Mouse (Mus musculus): ENCODE results near the gene Shld2.
"Not testable (repeated sequence)": the region's sequence is repeated elsewhere in the genome, so short reads cannot be mapped to it uniquely, and the experiment has no call there.

Gene Shld2

DNA sequence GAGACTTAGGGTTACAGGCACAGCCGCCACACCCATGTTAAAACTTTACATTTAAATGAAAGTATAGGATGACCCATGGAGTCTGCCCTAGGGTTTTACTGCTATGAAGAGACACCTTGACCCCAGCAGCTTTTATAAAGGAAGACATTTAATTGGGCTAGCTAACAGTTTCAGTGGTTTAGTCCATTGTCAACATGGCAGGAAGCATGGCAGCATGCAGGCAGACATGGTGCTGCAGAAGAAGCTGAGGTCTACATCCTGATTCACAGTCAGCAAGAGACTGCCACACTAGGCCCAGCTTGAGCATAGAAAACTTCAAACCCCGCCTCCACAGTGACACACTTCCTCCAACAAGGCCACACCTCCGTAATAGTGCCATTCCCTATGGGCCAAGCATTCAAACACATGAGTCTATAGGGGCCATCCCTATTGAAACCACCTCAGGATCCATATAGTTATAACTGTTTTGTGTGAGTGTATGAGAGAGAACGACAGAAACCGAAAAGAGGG lies 13.3 kb upstream of the Shld2 start:
- in situ Hi-C loops (cut with MseI, MboI): no loop called here

DNA sequence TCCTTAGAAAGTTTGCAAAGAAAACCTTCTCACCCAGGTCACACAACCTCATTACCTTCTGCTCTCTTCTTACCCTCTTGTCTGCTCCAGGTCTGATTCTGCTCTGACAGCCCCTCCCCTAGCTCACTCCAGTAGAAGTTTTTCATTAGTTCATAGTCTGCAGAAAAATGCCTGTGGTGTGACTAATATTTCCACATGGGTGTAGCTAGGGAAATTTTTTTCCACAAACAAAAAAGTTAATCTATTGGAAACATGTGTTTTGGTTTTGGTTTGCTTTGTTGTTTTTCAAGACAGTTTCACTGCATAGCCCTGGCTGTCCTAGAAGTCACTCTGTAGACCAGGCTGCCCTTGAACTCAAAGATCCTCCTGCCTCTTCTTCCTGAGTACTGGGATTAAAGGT lies 7.8 kb upstream of the Shld2 start:
- in situ Hi-C loops (cut with MseI, MboI): no loop called here

DNA sequence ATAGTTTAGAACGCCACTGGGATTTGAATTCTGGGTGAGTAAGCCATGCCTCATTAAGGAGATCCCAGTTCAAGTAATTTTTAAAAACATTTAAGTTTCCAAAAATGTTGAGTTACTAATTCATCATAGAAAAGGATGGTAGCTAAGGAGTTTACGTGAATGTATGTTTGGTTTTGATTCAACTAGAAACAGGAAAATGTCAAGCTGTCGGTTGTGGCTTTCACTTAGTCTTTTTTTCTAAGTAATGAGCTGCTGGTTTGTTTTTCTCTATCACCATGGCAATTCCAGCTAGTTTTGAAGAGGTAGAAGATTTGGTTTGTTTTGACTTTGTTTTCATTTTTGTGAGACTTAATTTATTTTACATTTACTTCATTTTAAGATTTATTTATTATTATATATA lies 7.1 kb upstream of the Shld2 start:
- in situ Hi-C loops (cut with MseI, MboI): no loop called here

DNA sequence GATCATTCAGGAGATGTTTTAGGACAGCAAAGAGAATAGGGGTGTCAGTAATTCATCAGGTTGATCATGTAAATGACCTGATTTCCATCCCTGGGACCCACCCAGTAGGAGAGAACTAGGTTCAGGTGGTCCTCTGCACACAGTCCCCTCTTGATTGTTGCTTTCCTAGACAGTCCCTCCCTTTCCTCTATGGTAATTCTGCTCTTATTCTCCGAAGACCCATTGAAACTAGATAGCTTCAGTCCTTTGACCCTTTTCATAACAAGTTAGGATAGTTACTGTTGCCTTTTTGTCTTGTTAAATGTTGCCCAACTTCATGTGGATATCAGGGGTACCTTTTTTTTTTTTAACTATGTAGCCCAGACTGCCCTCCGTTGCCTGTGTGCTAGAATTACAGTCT lies 6.1 kb upstream of the Shld2 start:
- in situ Hi-C loops (cut with MseI, MboI): no loop called here

DNA sequence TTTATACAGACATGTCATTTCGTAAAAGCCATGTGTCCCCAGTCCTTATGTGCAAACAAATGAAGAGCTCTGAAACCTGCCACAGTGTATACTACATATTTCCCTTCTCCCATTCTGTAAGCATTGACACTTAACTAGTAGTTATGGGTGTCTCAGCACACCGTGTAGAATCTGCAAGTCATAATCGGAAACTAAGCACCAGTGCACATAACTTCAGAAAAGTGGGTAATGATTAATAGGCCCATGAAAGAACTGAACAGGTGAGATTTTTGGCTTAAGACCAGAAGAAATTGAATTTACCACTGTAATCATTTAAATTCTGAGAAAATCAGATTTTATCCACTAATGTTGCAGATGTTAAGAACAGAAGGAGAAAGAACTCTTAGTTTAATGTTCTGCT lies 4.5 kb upstream of the Shld2 start:
- in situ Hi-C loops (cut with MseI, MboI): no loop called here

DNA sequence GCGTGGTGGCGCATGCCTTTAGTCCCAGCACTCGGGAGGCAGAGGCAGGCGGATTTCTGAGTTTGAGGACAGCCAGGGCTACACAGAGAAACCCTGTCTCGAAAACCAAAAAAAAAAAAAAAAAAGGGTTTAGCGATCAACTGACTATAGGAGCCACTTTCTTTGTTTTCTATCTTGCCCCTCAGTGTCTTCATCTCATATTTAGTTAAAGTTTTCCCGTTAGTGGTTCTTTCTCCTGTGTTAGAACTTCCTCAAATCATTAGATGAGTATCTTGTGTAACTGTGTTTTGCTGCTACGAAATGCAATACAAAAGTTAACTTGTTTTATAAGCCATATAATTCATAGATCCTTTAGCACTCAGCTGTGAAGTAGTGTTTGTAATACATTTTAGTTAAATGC lies 4.1 kb upstream of the Shld2 start:
- in situ Hi-C loops (cut with MseI, MboI): not testable (repeated sequence)

- in situ Hi-C loops (cut with MseI, MboI): no loop called here
Observed at GRCm38 (mm10) chr14:34313612-34314011, 3.3 kb upstream of the Shld2 start.

- in situ Hi-C loops (cut with MseI, MboI): no loop called here
Observed at GRCm38 (mm10) chr14:34312339-34313048, 2.2 kb upstream of the Shld2 start.

DNA sequence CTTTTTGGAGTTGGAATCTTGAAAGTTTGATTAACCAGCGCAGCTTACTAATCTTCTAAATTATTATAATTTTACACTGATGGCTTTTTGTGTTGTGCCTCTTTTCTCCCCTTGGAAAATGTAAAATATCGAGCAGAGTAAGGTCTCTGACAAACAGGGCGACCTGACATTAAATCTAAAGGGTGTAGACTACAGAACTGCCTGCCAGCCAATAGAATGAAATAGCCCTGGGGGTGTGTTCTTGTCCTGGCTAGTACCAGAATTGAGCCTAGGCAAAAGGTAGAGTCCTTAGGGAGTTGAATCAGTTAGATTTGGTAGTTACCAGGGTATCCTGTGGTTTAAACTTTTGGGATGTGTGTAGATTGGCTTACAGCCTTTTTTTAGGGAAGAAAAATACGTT lies 1.4 kb upstream of the Shld2 start:
- in situ Hi-C loops (cut with MseI, MboI): no loop called here

DNA sequence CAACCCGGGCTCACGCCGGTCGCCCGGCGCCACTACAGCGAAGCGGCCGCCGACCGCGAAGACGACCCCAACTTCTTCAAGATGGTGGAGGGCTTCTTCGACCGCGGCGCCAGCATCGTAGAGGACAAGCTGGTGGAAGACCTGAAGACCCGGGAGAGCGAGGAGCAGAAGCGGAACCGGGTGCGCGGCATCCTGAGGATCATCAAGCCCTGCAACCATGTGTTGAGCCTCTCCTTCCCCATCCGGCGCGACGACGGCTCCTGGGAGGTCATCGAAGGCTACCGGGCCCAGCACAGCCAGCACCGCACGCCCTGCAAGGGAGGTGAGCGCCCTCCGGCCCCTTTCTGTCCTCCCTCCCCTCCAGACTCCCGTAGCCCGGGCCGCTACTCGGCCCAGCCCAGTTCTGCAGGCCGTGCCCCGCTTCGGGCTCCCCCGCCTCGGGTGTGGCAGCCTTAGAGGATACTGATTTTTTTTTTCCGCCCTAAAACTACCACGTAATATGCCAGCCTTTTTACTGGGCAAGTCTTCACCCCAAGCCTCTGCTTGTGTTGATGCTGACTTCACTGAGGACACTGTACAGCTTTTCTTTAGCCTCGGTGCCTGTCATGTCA lies 833 bp upstream of the Shld2 start:
- in situ Hi-C loops (cut with MseI, MboI): no loop called here

GRCm38 (mm10) chr14:34309907-34310233 lies 423 bp downstream of the Shld2 start:
- in situ Hi-C loops (cut with MseI, MboI): no loop called here

- in situ Hi-C loops (cut with MseI, MboI): no loop called here
Observed at GRCm38 (mm10) chr14:34309266-34309665, 1.0 kb downstream of the Shld2 start.

GRCm38 (mm10) chr14:34303265-34303680 lies 7.0 kb downstream of the Shld2 start:
- in situ Hi-C loops (cut with MseI, MboI): no loop called here

DNA sequence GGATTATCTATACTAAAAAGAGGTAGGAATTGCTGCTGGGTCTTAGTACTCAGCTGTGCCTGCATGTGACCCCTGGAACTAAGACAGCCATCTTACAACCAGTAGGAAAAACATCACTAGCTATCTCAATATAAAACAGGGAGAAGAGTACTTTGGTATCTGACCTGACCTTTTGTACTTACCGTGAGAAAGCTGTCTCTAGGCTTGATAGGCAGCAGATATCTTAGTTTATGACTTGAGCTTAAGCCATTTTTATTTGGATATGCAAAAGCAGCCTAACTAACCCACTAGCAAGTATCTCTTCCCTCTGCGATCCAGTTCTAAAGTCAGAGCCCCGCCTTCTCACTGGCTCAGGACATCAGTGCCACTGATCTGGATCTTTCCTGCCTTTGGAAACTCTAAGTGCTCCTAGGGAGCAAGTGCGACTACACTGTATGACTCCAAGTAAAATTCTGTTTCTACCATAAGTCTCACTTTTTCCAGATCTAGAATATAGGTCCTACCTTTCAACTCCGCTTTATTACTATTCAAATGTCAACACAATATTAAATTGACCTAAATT lies 7.5 kb downstream of the Shld2 start:
- in situ Hi-C loops (cut with MseI, MboI): no loop called here

DNA sequence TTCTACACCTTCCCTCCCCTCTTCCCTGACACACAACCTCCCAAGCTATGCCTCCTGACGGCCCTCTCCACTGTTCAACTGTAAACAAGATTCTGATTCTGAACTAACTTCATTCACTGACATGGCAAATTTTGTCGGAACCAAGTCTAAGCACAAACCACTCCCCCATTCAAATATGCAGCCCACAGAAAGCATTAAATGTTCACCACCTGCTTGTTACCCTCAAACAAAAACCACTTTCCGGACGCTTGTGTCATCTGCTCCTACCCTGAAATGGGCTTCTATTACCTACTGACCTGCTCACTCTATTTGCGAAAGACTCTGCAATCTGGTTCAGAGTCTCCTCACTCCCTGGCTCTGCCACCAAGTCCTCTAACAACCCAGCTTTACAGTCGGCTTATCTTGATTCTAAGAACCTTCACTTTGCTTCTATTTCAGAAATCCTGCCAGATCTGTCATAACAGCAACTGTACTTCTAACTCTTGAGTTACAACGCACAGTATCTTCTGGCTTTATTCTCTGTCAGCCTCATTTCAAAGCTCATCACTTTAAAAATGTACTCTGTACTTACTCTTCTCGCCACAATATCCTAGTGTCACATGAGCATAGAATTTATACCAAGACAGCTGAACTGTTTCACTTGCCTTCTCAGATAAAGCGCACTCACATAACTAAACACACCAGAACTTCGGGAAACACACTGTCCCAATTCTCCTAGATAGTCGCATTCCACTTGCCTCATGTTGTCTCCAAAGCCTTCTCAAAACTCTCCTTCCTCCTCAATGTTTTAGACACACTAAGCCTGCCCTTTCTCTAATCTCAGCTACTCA lies 11.2 kb downstream of the Shld2 start:
- in situ Hi-C loops (cut with MseI, MboI): no loop called here

GRCm38 (mm10) chr14:34297634-34298033 lies 12.7 kb downstream of the Shld2 start:
- in situ Hi-C loops (cut with MseI, MboI): no loop called here

- in situ Hi-C loops (cut with MseI, MboI): no loop called here
Observed at GRCm38 (mm10) chr14:34297038-34297437, 13.3 kb downstream of the Shld2 start.

DNA sequence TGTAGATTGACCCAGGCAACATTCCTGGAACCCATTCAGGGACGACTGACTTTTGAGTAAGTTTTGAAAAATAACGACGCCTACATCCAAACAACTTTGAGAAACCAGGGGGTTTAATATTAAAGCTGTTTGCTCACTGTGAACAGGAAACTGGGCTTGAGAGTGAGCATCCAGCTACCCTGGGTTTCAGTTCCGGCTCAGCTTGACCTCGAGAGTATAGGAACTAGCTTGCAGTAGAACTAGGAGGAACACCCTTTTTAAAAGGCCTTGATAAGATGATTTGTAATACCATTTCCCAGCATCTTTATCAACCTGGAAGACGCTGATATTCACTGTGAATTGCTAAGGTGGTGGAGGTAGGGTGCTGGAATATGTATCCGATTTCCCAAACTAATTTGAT lies 13.9 kb downstream of the Shld2 start:
- in situ Hi-C loops (cut with MseI, MboI): no loop called here

- in situ Hi-C loops (cut with MseI, MboI): no loop called here
Observed at GRCm38 (mm10) chr14:34293641-34294040, 16.7 kb downstream of the Shld2 start.

DNA sequence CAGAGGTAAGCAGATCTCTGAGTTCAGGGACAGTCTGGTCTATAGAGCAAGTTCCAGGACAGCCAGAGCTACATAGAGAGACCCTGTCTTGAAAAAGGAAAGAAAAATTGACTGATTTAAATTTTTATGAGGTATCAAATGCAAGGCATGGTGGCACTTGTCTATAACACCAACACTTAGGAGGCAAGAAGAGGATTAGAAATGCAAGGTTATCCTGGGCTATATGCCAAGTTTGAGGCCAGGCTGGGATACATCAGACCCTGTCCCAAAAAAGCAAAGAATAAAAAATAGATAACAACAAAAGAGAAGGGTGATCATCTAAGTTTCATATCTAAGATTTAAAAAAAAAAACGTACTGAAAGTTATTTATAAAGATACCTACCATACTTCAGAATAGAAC lies 20.1 kb downstream of the Shld2 start:
- in situ Hi-C loops (cut with MseI, MboI): no loop called here

DNA sequence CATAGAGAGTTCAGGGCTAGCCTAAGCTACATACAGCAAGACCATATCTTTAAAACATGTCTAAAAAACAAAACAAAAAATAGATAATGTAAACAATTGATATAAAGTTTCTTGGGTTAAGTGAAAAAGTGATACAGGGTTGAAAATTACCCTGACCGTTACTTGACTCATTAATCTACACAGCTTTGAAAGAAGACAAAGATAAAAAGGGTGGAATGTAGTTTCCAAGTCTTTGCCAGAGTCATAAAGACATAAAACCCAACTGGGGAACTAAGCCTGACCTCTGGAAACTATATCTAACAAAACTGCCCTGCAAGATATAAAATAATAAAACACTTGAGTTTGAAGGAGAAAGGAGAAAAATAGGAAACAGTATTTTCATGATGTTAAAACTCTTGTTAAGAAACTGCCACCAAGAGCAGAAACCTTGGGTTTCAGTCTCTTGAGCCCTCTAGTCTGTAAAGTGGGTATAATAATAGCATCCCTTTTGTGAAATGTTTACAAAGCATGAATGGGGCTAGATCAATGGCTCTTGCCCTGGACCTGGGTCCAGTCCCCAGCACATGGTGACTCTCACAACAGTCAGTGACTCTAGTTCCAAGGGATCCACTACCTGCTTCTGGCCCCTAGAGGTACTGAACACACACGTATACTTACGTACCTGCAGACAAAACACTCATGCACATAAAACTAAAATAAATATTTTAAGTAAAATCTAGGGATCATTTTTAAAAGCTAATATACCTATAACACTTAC lies 20.9 kb downstream of the Shld2 start:
- in situ Hi-C loops (cut with MseI, MboI): no loop called here

- in situ Hi-C loops (cut with MseI, MboI): no loop called here
Observed at GRCm38 (mm10) chr14:34288396-34288795, 21.9 kb downstream of the Shld2 start.
